In the genomic region with DNA sequence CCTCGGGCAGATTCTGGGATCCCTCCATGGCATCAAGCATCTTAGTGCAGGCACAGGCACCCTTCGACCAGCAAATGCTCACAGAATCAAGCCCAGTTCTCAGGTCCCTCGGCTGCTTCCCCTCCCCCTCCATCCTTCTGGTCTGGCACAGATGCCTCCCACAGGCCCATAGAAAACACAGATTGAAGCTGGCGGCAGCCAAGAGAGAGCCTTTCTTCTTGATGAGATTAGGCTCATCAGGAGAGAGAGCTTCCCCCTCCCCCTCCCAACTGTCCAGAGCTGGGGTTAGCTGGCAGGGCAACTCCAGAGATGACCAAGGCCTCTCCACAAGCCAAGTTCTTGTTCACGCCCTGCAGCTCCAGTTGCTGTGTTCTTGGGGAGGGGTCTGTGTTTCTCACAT, we compare ENCODE assay signal across 10 mouse cellular contexts. TPM values are rescaled to one million over a fixed set of nuclear protein-coding genes. Genes with fewer than 3 reads are reported as not detected.
A peak's percentile ranks its signal among the peaks of the same experiment; 100 is the strongest.
DNase-seq lines count a peak whose midpoint lies in the region; ATAC-seq and TF ChIP-seq lines count a peak whose summit lies in the region.
"Had no signal": no experiment of that assay in that cellular context is flagged by ENCODE, and none has a peak within 500 bp of the region (broad histone marks: within the 10 kb centered on the region; RNA-seq: fewer than 3 reads in every experiment).

No protein-coding gene starts in this region.

- no peak overlapping the region for H3K9ac ChIP-seq in hindbrain, embryonic 16.5 days (ENCODE audit: low read depth, low read length)
- H3K9ac ChIP-seq in heart, adult 2 months (ENCODE audit: low read depth, low read length): no peak overlapping the region
- H3K9ac ChIP-seq in liver, embryonic 12.5 days: no peak overlapping the region
- H3K9ac ChIP-seq: lung, embryonic 15.5 days had no signal

- no peak for TF ChIP-seq CTCF in heart, adult 2 months (IDR thresholded peaks at IDR 0.05)

- H3K36me3 ChIP-seq in hindbrain, embryonic 16.5 days (ENCODE audit: control insufficient read depth, insufficient read depth, low read length): peaks cover 8% of the 10 kb centered on the region
- no peaks in the 10 kb centered on the region for H3K36me3 ChIP-seq in limb, embryonic 10.5 days
- no peaks in the 10 kb centered on the region for H3K36me3 ChIP-seq in heart, adult 2 months (ENCODE audit: control insufficient read depth, insufficient read depth, low read length)
- H3K36me3 ChIP-seq in liver, embryonic 12.5 days: no peaks in the 10 kb centered on the region
- H3K36me3 ChIP-seq: lung, embryonic 15.5 days had no signal

- peak; percentile 81 for ATAC-seq in hindbrain, embryonic 16.5 days
- no peak for ATAC-seq in liver, embryonic 12.5 days

- WGBS in hindbrain, embryonic 16.5 days: 32% methylated on average over 5 of the region's 5 CpGs
- WGBS in limb, embryonic 10.5 days: 36% methylated on average over 5 of the region's 5 CpGs
- WGBS in heart, adult 2 months: 31% methylated on average over 5 of the region's 5 CpGs
- 49% methylated on average over 5 of the region's 5 CpGs for WGBS in liver, embryonic 12.5 days (ENCODE audit: insufficient replicate concordance)

- H3K27me3 ChIP-seq in hindbrain, embryonic 16.5 days (replicated peaks; ENCODE audit: control insufficient read depth, insufficient read depth, low read length): no peaks in the 10 kb centered on the region
- no peaks in the 10 kb centered on the region for H3K27me3 ChIP-seq in limb, embryonic 10.5 days (ENCODE audit: low read depth, poor library complexity, severe bottlenecking)
- no peaks in the 10 kb centered on the region for H3K27me3 ChIP-seq in heart, adult 2 months (ENCODE audit: control insufficient read depth, insufficient read depth, low read length)
- 0 out of 2 replicates have a peak, but pooled peaks cover 8% of the 10 kb centered on the region for H3K27me3 ChIP-seq in liver, embryonic 12.5 days (replicated peaks)
- H3K27me3 ChIP-seq: lung, embryonic 15.5 days had no signal

- peaks cover 4% of the 10 kb centered on the region; the same call in 1 of the 2 replicates for H3K9me3 ChIP-seq in hindbrain, embryonic 16.5 days (ENCODE audit: control insufficient read depth, low read length)
- H3K9me3 ChIP-seq in limb, embryonic 10.5 days (replicated peaks): no peaks in the 10 kb centered on the region
- no peaks in the 10 kb centered on the region for H3K9me3 ChIP-seq in liver, embryonic 12.5 days (replicated peaks)
- H3K9me3 ChIP-seq: lung, embryonic 15.5 days had no signal

- no peak for TF ChIP-seq EP300 in heart, adult 2 months (IDR thresholded peaks at IDR 0.05; ENCODE audit: insufficient read depth, low read depth, low read length)

- H3K27ac ChIP-seq in hindbrain, embryonic 16.5 days (ENCODE audit: low read depth, low read length): no peak overlapping the region
- H3K27ac ChIP-seq in limb, embryonic 10.5 days: no peak overlapping the region
- no peak overlapping the region for H3K27ac ChIP-seq in heart, adult 2 months
- no peak overlapping the region for H3K27ac ChIP-seq in liver, embryonic 12.5 days
- H3K27ac ChIP-seq: kidney, postnatal 0 days; lung, embryonic 15.5 days had no signal

- intact Hi-C loops in heart, adult 2 months (cut with DNase I): no loop called here

- no peaks in the 10 kb centered on the region for H3K4me1 ChIP-seq in hindbrain, embryonic 16.5 days (ENCODE audit: control insufficient read depth, insufficient read depth, low read depth, low read length)
- peaks cover 12% of the 10 kb centered on the region for H3K4me1 ChIP-seq in limb, embryonic 10.5 days
- no peaks in the 10 kb centered on the region for H3K4me1 ChIP-seq in heart, adult 2 months (ENCODE audit: control insufficient read depth, insufficient read depth, low read length)
- peaks cover 14% of the 10 kb centered on the region for H3K4me1 ChIP-seq in liver, embryonic 12.5 days
- H3K4me1 ChIP-seq: lung, embryonic 15.5 days had no signal

- no peak for TF ChIP-seq POLR2A in heart, adult 2 months (IDR thresholded peaks at IDR 0.05; ENCODE audit: insufficient read depth, low read depth, low read length)

- H3K4me3 ChIP-seq in hindbrain, embryonic 16.5 days (ENCODE audit: low read length): no peak overlapping the region
- H3K4me3 ChIP-seq in limb, embryonic 10.5 days: no peak overlapping the region
- H3K4me3 ChIP-seq in heart, adult 2 months: no peak overlapping the region
- no peak overlapping the region for H3K4me3 ChIP-seq in liver, embryonic 12.5 days
- H3K4me3 ChIP-seq: lung, embryonic 15.5 days had no signal

- H3K79me2 ChIP-seq in heart, adult 2 months (replicated peaks; ENCODE audit: control insufficient read depth, insufficient read depth, low read length): no peaks in the 10 kb centered on the region

- no peak overlapping the region for H3K4me2 ChIP-seq in hindbrain, embryonic 16.5 days (ENCODE audit: low read length)
- H3K4me2 ChIP-seq in liver, embryonic 12.5 days: no peak overlapping the region
- H3K4me2 ChIP-seq: lung, embryonic 15.5 days had no signal

- DNase-seq in layer of hippocampus, adult 11-12 months (ENCODE audit: low spot score): peak; percentile 58
- DNase-seq in layer of hippocampus, adult 9-10 months (ENCODE audit: low spot score): no peak
- DNase-seq in cerebellum, adult 9-10 months: peak; percentile 80
- DNase-seq in retina, embryonic 14.5 days (ENCODE audit: low spot score): peak; percentile 76
- DNase-seq in limb, embryonic 10.5 days (ENCODE audit: low spot score): no peak
- DNase-seq in heart, adult 2 months: no peak

RNA-seq across cellular contexts. Expression of a gene that starts 32.3 kb away (rescaled TPM):
- polyA plus RNA-seq in hindbrain, embryonic 16.5 days (2015; fragmentation: Nextera tagmentation; extraction: Ambion mirVana): 7.9 and 10.2 TPM in 2 replicates
- 2.1 and 2.2 TPM in 2 replicates for polyA plus RNA-seq in limb, embryonic 10.5 days (2016; fragmentation: Nextera tagmentation; extraction: Ambion mirVana)
- under 1 TPM; 0.39 to 0.43 TPM for total RNA-seq in heart, adult 2 months (2021)
- 0.64 and 2.1 TPM in 2 replicates for polyA plus RNA-seq in heart, adult 2 months (2012; rRNA removed)
- polyA plus RNA-seq in liver, embryonic 12.5 days (2016; fragmentation: Nextera tagmentation; extraction: Ambion mirVana): 4.9 and 5.2 TPM in 2 replicates

RNA-seq across cellular contexts. Expression of a gene that starts 33.7 kb away (rescaled TPM):
- polyA plus RNA-seq in hindbrain, embryonic 16.5 days (2015; fragmentation: Nextera tagmentation; extraction: Ambion mirVana): 0.85 and 1.2 TPM in 2 replicates
- 0.64 and 0.78 TPM in 2 replicates for polyA plus RNA-seq in limb, embryonic 10.5 days (2016; fragmentation: Nextera tagmentation; extraction: Ambion mirVana)
- total RNA-seq in heart, adult 2 months (2021): 1 to 10 TPM; 2.5 to 2.9 TPM
- polyA plus RNA-seq in heart, adult 2 months (2012; rRNA removed): 1.5 and 2.1 TPM in 2 replicates
- 8.5 and 8.9 TPM in 2 replicates for polyA plus RNA-seq in liver, embryonic 12.5 days (2016; fragmentation: Nextera tagmentation; extraction: Ambion mirVana)

Comparison
In these comparisons a context has a peak if more than half of its experiments do, and no peak if none do; other contexts are left out.
1. DNase-seq: peak in layer of hippocampus, adult 11-12 months (single experiment), cerebellum, adult 9-10 months (single experiment) and retina, embryonic 14.5 days (single experiment); none in layer of hippocampus, adult 9-10 months (single experiment), limb, embryonic 10.5 days (single experiment) and heart, adult 2 months (0 of 2).